12 mouse cellular contexts compared by ENCODE assay signal in genomic region chr6:48740501-48741169, GRCm38 (mm10). TPM values are rescaled to one million over a fixed set of nuclear protein-coding genes. Genes with fewer than 3 reads are reported as not detected.
DNase-seq lines count a peak whose midpoint lies in the region; ATAC-seq lines count a peak whose summit lies in the region.
"Had no signal": no experiment of that assay in that cellular context is flagged by ENCODE, and none has a peak within 500 bp of the region (broad histone marks: within the 10 kb centered on the region; RNA-seq: fewer than 3 reads in every experiment).

No protein-coding gene starts in this region.

- H3K27me3 ChIP-seq in heart, embryonic 15.5 days = peaks cover 26% of the 10 kb centered on the region
- H3K27me3 ChIP-seq in megakaryocyte, embryonic 14.5 days (replicated peaks) = no peaks in the 10 kb centered on the region
- peaks cover 10% of the 10 kb centered on the region for H3K27me3 ChIP-seq in intestine, embryonic 15.5 days (replicated peaks)
- peaks cover 9% of the 10 kb centered on the region; the same call in 1 of the 2 replicates for H3K27me3 ChIP-seq in stomach, embryonic 14.5 days (ENCODE audit: control insufficient read depth, insufficient read depth, low read length)

- no peak overlapping the region for H3K9ac ChIP-seq in heart, embryonic 15.5 days
- no peak overlapping the region for H3K9ac ChIP-seq in intestine, embryonic 15.5 days
- H3K9ac ChIP-seq in stomach, embryonic 14.5 days (replicated peaks; ENCODE audit: low read depth, low read length) = no peak overlapping the region
- H3K9ac ChIP-seq: hindbrain, embryonic 14.5 days had no signal

- H3K27ac ChIP-seq in heart, embryonic 15.5 days = peak overlapping the region; percentile 82
- H3K27ac ChIP-seq in intestine, embryonic 15.5 days = peak overlapping the region; percentile 89
- peak overlapping the region; percentile 61 for H3K27ac ChIP-seq in stomach, embryonic 14.5 days (ENCODE audit: low read length)
- H3K27ac ChIP-seq: hindbrain, embryonic 14.5 days had no signal

- H3K4me1 ChIP-seq in heart, embryonic 15.5 days (replicated peaks) = peaks cover 12% of the 10 kb centered on the region
- peaks cover 84% of the 10 kb centered on the region for H3K4me1 ChIP-seq in megakaryocyte, embryonic 14.5 days
- peaks cover 16% of the 10 kb centered on the region for H3K4me1 ChIP-seq in intestine, embryonic 15.5 days (replicated peaks)
- H3K4me1 ChIP-seq in stomach, embryonic 14.5 days (ENCODE audit: control insufficient read depth, insufficient read depth, low read length) = peaks cover 17% of the 10 kb centered on the region

- no peak for DNase-seq in heart, adult 18-20 months
- no peak for DNase-seq in retina, embryonic 14.5 days (ENCODE audit: low spot score)
- DNase-seq: cerebellum, adult 2 months had no signal

- H3K9me3 ChIP-seq in heart, embryonic 15.5 days (replicated peaks) = no peaks in the 10 kb centered on the region
- peaks cover 2% of the 10 kb centered on the region; the same call in 1 of the 2 replicates for H3K9me3 ChIP-seq in megakaryocyte, embryonic 14.5 days
- no peaks in the 10 kb centered on the region for H3K9me3 ChIP-seq in intestine, embryonic 15.5 days
- no peaks in the 10 kb centered on the region for H3K9me3 ChIP-seq in stomach, embryonic 14.5 days (ENCODE audit: control insufficient read depth, low read depth, low read length)

- ATAC-seq in heart, embryonic 15.5 days (replicated peaks; ENCODE audit: insufficient number of reproducible peaks, insufficient read depth, low FRiP score, low read depth) = no peak
- ATAC-seq in megakaryocyte, adult 5-6 weeks (ENCODE audit: poor library complexity, severe bottlenecking) = no peak
- ATAC-seq in intestine, embryonic 15.5 days = no peak
- ATAC-seq in stomach, embryonic 14.5 days (ENCODE audit: insufficient number of reproducible peaks, insufficient read depth, low FRiP score, low read depth) = no peak
- no peak for ATAC-seq in megakaryocyte progenitor cell, adult 5-6 weeks (replicated peaks; ENCODE audit: poor library complexity)

- H3K4me3 ChIP-seq in heart, embryonic 15.5 days = peak overlapping the region; percentile 31
- H3K4me3 ChIP-seq in megakaryocyte, embryonic 14.5 days (replicated peaks) = peak overlapping the region; percentile 96
- H3K4me3 ChIP-seq in intestine, embryonic 15.5 days (replicated peaks) = peak overlapping the region; percentile 15
- no peak overlapping the region for H3K4me3 ChIP-seq in stomach, embryonic 14.5 days (ENCODE audit: low read depth, low read length)

- WGBS in heart, embryonic 15.5 days = 44% methylated on average over 3 of the region's 3 CpGs
- WGBS in intestine, embryonic 15.5 days = 50% methylated on average over 3 of the region's 3 CpGs
- WGBS in stomach, embryonic 14.5 days = 61% methylated on average over 3 of the region's 3 CpGs

- no peaks in the 10 kb centered on the region for H3K36me3 ChIP-seq in heart, embryonic 15.5 days
- H3K36me3 ChIP-seq in megakaryocyte, embryonic 14.5 days (replicated peaks; ENCODE audit: low read length) = peaks cover 40% of the 10 kb centered on the region
- H3K36me3 ChIP-seq in intestine, embryonic 15.5 days = no peaks in the 10 kb centered on the region
- no peaks in the 10 kb centered on the region for H3K36me3 ChIP-seq in stomach, embryonic 14.5 days (ENCODE audit: control insufficient read depth, insufficient read depth, low read length)

- H3K4me2 ChIP-seq in heart, embryonic 15.5 days = peak overlapping the region; percentile 70
- peak overlapping the region; percentile 89 for H3K4me2 ChIP-seq in intestine, embryonic 15.5 days (replicated peaks)
- H3K4me2 ChIP-seq in stomach, embryonic 14.5 days (replicated peaks; ENCODE audit: low read depth, low read length) = peak overlapping the region; percentile 22
- H3K4me2 ChIP-seq: hindbrain, embryonic 14.5 days had no signal

RNA-seq across cellular contexts. Expression of gene Gimap1, which starts 1.8 kb away (rescaled TPM):
- polyA plus RNA-seq in heart, embryonic 15.5 days (2015; fragmentation: Nextera tagmentation; extraction: Ambion mirVana) = 26.4 and 31.6 TPM in 2 replicates
- 10 to 100 TPM in 1 of 2 experiments, 1 to 10 TPM in 1; 9.9 to 13.3 TPM for total RNA-seq in heart, adult 18-20 months (2021)
- polyA plus RNA-seq in megakaryocyte, embryonic 14.5 days (2012; ENCODE audit: insufficient read depth, low replicate concordance) = 18.4 and 38.1 TPM in 2 replicates
- 5.0 and 5.8 TPM in 2 replicates for total RNA-seq in megakaryocyte, adult 5-6 weeks (2015)
- total RNA-seq in megakaryocyte, adult 5-6 weeks (2017) = 5.3 and 14.2 TPM in 2 replicates
- 31.0 and 34.9 TPM in 2 replicates for polyA plus RNA-seq in intestine, embryonic 15.5 days (2015; fragmentation: Nextera tagmentation; extraction: Ambion mirVana)
- polyA plus RNA-seq in stomach, embryonic 14.5 days (2014; fragmentation: Nextera tagmentation; extraction: Ambion mirVana) = 14.4 and 16.2 TPM in 2 replicates
- 1.2 and 5.1 TPM in 2 replicates for total RNA-seq in megakaryocyte progenitor cell, adult 5-6 weeks (2015)
- 3.7 and 9.1 TPM in 2 replicates for total RNA-seq in megakaryocyte progenitor cell, adult 5-6 weeks (2017)

RNA-seq across cellular contexts. Expression of gene Gimap5, which starts 5.4 kb away (rescaled TPM):
- polyA plus RNA-seq in heart, embryonic 15.5 days (2015; fragmentation: Nextera tagmentation; extraction: Ambion mirVana) = 6.2 and 9.4 TPM in 2 replicates
- 1 to 10 TPM; 4.9 to 5.0 TPM for total RNA-seq in heart, adult 18-20 months (2021)
- polyA plus RNA-seq in megakaryocyte, embryonic 14.5 days (2012; ENCODE audit: insufficient read depth, low replicate concordance) = 12.5 and 21.4 TPM in 2 replicates
- 4.7 and 5.7 TPM in 2 replicates for total RNA-seq in megakaryocyte, adult 5-6 weeks (2015)
- 4.5 and 11.2 TPM in 2 replicates for total RNA-seq in megakaryocyte, adult 5-6 weeks (2017)
- polyA plus RNA-seq in intestine, embryonic 15.5 days (2015; fragmentation: Nextera tagmentation; extraction: Ambion mirVana) = 10.5 and 10.9 TPM in 2 replicates
- polyA plus RNA-seq in stomach, embryonic 14.5 days (2014; fragmentation: Nextera tagmentation; extraction: Ambion mirVana) = 5.5 and 8.2 TPM in 2 replicates
- 0.07 and 1.1 TPM in 2 replicates for total RNA-seq in megakaryocyte progenitor cell, adult 5-6 weeks (2015)
- 0.08 and 2.0 TPM in 2 replicates for total RNA-seq in megakaryocyte progenitor cell, adult 5-6 weeks (2017)

RNA-seq across cellular contexts. Expression of gene Gimap7, which starts 22.2 kb away (rescaled TPM):
- polyA plus RNA-seq in heart, embryonic 15.5 days (2015; fragmentation: Nextera tagmentation; extraction: Ambion mirVana) = 0.23 and 0.27 TPM in 2 replicates
- total RNA-seq in heart, adult 18-20 months (2021) = 1 to 10 TPM in 1 of 2 experiments, under 1 TPM in 1; 0.27 to 1.7 TPM
- not detected in 2 replicates for polyA plus RNA-seq in megakaryocyte, embryonic 14.5 days (2012; ENCODE audit: insufficient read depth, low replicate concordance)
- 1.5 and 3.5 TPM in 2 replicates for total RNA-seq in megakaryocyte, adult 5-6 weeks (2015)
- total RNA-seq in megakaryocyte, adult 5-6 weeks (2017) = 3.9 TPM in 2 replicates
- 0.18 and 0.30 TPM in 2 replicates for polyA plus RNA-seq in intestine, embryonic 15.5 days (2015; fragmentation: Nextera tagmentation; extraction: Ambion mirVana)
- polyA plus RNA-seq in stomach, embryonic 14.5 days (2014; fragmentation: Nextera tagmentation; extraction: Ambion mirVana) = not detected in 2 replicates
- total RNA-seq in megakaryocyte progenitor cell, adult 5-6 weeks (2015) = 0.22 TPM in 1 of 2 replicates, not detected in the other
- total RNA-seq in megakaryocyte progenitor cell, adult 5-6 weeks (2017) = 0.29 and 1.3 TPM in 2 replicates
- total RNA-seq: gastrocnemius, adult 18-20 months; left cerebral cortex, postnatal 14 days had no signal
- polyA plus RNA-seq: cerebellum, adult 2 months; hindbrain, embryonic 14.5 days had no signal

RNA-seq across cellular contexts. Expression of gene Gm28053, which starts 22.2 kb away (rescaled TPM):
- polyA plus RNA-seq in heart, embryonic 15.5 days (2015; fragmentation: Nextera tagmentation; extraction: Ambion mirVana) = 3.3 and 4.6 TPM in 2 replicates
- total RNA-seq in heart, adult 18-20 months (2021) = 1 to 10 TPM; 3.8 to 4.0 TPM
- polyA plus RNA-seq in megakaryocyte, embryonic 14.5 days (2012; ENCODE audit: insufficient read depth, low replicate concordance) = not detected in 2 replicates
- 0.68 TPM in 1 of 2 replicates, not detected in the other for total RNA-seq in megakaryocyte, adult 5-6 weeks (2015)
- total RNA-seq in megakaryocyte, adult 5-6 weeks (2017) = 7.3 and 16.2 TPM in 2 replicates
- 5.6 and 5.7 TPM in 2 replicates for polyA plus RNA-seq in intestine, embryonic 15.5 days (2015; fragmentation: Nextera tagmentation; extraction: Ambion mirVana)
- 1.9 and 3.8 TPM in 2 replicates for polyA plus RNA-seq in stomach, embryonic 14.5 days (2014; fragmentation: Nextera tagmentation; extraction: Ambion mirVana)
- not detected in 2 replicates for total RNA-seq in megakaryocyte progenitor cell, adult 5-6 weeks (2015)
- total RNA-seq in megakaryocyte progenitor cell, adult 5-6 weeks (2017) = 20.7 and 26.7 TPM in 2 replicates

RNA-seq across cellular contexts. Expression of gene Gimap3, which starts 30.0 kb away (rescaled TPM):
- polyA plus RNA-seq in heart, embryonic 15.5 days (2015; fragmentation: Nextera tagmentation; extraction: Ambion mirVana) = 0.08 TPM in 1 of 2 replicates, not detected in the other
- total RNA-seq in heart, adult 18-20 months (2021) = 1 to 10 TPM in 1 of 2 experiments, under 1 TPM in 1; 0.57 to 6.9 TPM
- polyA plus RNA-seq in megakaryocyte, embryonic 14.5 days (2012; ENCODE audit: insufficient read depth, low replicate concordance) = 2.3 TPM in 1 of 2 replicates, not detected in the other
- total RNA-seq in megakaryocyte, adult 5-6 weeks (2015) = 5.3 and 9.4 TPM in 2 replicates
- 7.8 and 9.9 TPM in 2 replicates for total RNA-seq in megakaryocyte, adult 5-6 weeks (2017)
- polyA plus RNA-seq in intestine, embryonic 15.5 days (2015; fragmentation: Nextera tagmentation; extraction: Ambion mirVana) = 0.15 and 0.20 TPM in 2 replicates
- polyA plus RNA-seq in stomach, embryonic 14.5 days (2014; fragmentation: Nextera tagmentation; extraction: Ambion mirVana) = not detected in 2 replicates
- 0.12 and 0.62 TPM in 2 replicates for total RNA-seq in megakaryocyte progenitor cell, adult 5-6 weeks (2015)
- total RNA-seq in megakaryocyte progenitor cell, adult 5-6 weeks (2017) = 0.61 TPM in 1 of 2 replicates, not detected in the other
- total RNA-seq: left cerebral cortex, postnatal 14 days had no signal
- polyA plus RNA-seq: hindbrain, embryonic 14.5 days had no signal

Comparison
In these comparisons a context has a peak if more than half of its experiments do, and no peak if none do; other contexts are left out.
1. H3K4me2 ChIP-seq: peak in every context shown above with its lines; median percentile 89 in intestine, embryonic 15.5 days; 70 in heart, embryonic 15.5 days; 22 in stomach, embryonic 14.5 days.